Mouse (Mus musculus): ENCODE data around the gene Mrps6. TPM values are rescaled to one million over a fixed set of nuclear protein-coding genes. Genes with fewer than 3 reads are reported as not detected.
A peak's percentile ranks its signal among the peaks of the same experiment; 100 is the strongest.

Gene Mrps6
- polyA plus RNA-seq, 1 experiment from 2014 or later: 94.9 TPM

DNA sequence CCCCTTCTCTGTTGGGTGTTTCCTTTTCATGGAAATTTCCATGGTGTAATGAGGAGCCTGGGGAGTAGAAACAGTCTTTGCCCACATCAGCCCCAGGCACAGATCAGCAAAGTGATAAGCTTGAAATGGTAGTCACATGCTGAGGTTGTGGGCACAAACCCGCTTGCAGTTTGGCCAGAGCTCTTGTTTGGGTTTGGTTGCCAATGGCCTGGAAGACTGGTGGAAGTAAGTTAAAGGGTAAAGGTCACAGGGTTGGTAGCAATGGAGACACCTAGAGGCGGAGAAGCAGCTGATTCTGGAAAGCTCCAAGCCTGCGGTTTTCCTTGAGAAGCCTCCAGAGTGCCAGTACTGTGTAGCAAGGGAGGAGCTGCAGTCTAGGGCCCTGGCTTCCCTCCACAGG, 47.6 kb downstream of the Mrps6 start:
- no peaks in the 10 kb centered on the region for H3K9me3 ChIP-seq
- no peaks in the 10 kb centered on the region for H3K27me3 ChIP-seq (replicated peaks)
- 76% methylated on average over 3 of the region's 3 CpGs for WGBS
- H3K9ac ChIP-seq: no peak overlapping the region
- ATAC-seq (ENCODE audit: insufficient read depth, low FRiP score, low read depth): no peak
- no peak overlapping the region for H3K27ac ChIP-seq
- no peak overlapping the region for H3K4me3 ChIP-seq (replicated peaks)
- H3K4me1 ChIP-seq: 0 out of 2 replicates have a peak, but pooled peaks cover 6% of the 10 kb centered on the region
- H3K36me3 ChIP-seq: 0 out of 2 replicates have a peak, but pooled peaks cover 3% of the 10 kb centered on the region
- no peak overlapping the region for H3K4me2 ChIP-seq

DNA sequence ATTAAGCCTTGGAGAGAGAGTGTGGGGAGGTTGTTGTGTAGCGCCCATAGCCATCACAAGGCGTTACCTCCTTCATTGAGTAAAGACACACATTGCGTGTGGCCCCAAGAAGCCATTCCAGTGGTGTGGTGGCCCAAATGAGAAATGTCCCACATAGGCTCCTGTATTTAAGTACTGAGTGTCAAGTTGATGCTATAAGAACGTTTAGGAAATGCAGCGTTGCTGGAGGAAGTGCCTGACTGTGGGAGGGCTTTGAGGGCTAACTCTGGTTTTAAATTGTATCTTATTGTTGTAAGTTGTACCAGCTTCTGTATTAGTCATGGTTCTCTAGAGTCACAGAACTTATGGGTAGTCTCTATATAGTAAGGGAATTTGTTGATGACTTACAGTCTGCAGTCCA, 49.3 kb downstream of the Mrps6 start:
- no peaks in the 10 kb centered on the region for H3K9me3 ChIP-seq
- ATAC-seq (ENCODE audit: insufficient read depth, low FRiP score, low read depth): no peak

DNA sequence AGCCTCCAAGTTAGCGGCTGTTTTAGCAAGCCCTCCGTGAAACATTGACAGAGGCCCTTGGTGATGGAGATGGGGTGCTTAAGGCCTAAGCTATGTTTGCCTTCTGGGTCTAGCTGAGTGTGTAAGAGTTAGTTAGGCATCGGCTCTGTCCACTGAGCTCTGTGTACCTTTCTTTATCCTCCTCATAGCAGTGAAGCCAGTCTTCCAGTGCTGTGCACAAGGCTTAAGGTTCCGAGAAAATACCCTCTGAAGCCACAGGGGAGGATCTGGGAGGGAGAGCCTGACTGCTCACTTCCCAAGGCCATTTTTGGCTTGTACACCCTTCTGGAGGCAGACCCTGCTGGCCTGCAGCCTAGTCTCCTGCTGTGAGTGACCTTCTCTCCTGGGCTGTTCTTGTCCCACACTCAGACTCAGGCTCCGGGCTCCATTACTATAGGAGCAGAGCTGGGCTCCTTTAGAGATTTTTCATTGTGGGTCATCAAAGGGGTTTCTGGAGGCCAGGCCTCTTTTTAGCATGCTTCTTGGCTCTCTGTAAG, 56.7 kb downstream of the Mrps6 start:
- no peak overlapping the region for H3K4me2 ChIP-seq
- no peak overlapping the region for H3K4me3 ChIP-seq (replicated peaks)
- peaks cover 6% of the 10 kb centered on the region; the same call in 1 of the 2 replicates for H3K36me3 ChIP-seq
- H3K9me3 ChIP-seq: no peaks in the 10 kb centered on the region
- H3K4me1 ChIP-seq: no peaks in the 10 kb centered on the region
- no peak overlapping the region for H3K27ac ChIP-seq
- 69% methylated on average over 5 of the region's 5 CpGs for WGBS
- no peak overlapping the region for H3K9ac ChIP-seq
- ATAC-seq (ENCODE audit: insufficient read depth, low FRiP score, low read depth): no peak; the same call in 1 of the 2 replicates
- H3K27me3 ChIP-seq (replicated peaks): no peaks in the 10 kb centered on the region

More for the DNA sequence above, 49.3 kb downstream of the Mrps6 start:
- 0 out of 2 replicates have a peak, but pooled peaks cover under 1% of the 10 kb centered on the region for H3K36me3 ChIP-seq
- no peak overlapping the region for H3K4me3 ChIP-seq (replicated peaks)
- H3K27ac ChIP-seq: no peak overlapping the region
- H3K4me2 ChIP-seq: no peak overlapping the region
- no peaks in the 10 kb centered on the region for H3K27me3 ChIP-seq (replicated peaks)
- H3K4me1 ChIP-seq: 0 out of 2 replicates have a peak, but pooled peaks cover 6% of the 10 kb centered on the region
- 87% methylated on average over 5 of the region's 5 CpGs for WGBS
- H3K9ac ChIP-seq: no peak overlapping the region

DNA sequence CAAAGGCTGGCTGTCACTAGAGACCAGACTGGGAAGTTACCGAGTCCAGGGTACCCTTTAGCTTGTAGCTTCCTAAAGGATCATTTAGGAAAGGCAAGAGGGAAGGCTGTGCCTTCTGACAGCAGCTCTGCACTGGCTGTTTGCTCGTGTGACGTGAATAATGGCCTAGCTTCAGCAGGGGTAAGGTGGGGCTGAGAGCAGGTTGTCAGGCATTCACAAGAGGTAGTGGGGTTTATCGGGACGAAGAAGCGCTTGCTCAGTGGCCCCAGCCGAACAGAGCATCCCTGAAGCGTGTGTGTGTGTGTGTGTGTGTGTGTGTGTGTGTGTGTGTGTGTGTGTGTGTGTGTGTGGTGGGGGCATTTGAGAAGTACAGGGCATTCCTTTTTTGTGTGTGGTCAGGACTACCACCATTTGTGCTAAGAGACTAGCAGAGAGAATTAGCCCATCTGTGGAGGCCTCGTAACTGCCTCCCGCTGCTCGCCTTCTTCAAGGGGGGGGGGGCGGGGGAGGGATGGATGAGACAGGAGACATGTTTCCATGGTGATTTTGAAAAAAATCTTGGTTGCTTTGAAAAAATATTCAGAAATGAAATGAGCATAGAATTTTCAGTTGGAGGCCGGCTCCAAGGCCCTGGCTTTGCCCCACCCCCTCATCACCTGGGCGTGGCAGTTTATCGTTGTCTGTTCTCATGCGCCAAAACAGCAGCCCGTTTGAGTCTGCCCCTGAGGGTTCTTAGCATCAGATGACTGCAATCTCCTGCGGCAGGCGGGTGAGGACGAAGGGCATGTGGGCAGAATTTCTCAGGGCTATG, 57.7 kb downstream of the Mrps6 start:
- no peak overlapping the region for H3K9ac ChIP-seq
- peaks cover 6% of the 10 kb centered on the region; the same call in 1 of the 2 replicates for H3K36me3 ChIP-seq
- no peak for ATAC-seq (ENCODE audit: insufficient read depth, low FRiP score, low read depth)
- no peak overlapping the region for H3K27ac ChIP-seq
- H3K9me3 ChIP-seq: no peaks in the 10 kb centered on the region
- peak overlapping the region; percentile 16; the same call in 1 of the 2 replicates for H3K4me2 ChIP-seq
- H3K4me1 ChIP-seq: no peaks in the 10 kb centered on the region
- no peaks in the 10 kb centered on the region for H3K27me3 ChIP-seq (replicated peaks)
- H3K4me3 ChIP-seq (replicated peaks): no peak overlapping the region
- 32% methylated on average over 20 of the region's 20 CpGs for WGBS

DNA sequence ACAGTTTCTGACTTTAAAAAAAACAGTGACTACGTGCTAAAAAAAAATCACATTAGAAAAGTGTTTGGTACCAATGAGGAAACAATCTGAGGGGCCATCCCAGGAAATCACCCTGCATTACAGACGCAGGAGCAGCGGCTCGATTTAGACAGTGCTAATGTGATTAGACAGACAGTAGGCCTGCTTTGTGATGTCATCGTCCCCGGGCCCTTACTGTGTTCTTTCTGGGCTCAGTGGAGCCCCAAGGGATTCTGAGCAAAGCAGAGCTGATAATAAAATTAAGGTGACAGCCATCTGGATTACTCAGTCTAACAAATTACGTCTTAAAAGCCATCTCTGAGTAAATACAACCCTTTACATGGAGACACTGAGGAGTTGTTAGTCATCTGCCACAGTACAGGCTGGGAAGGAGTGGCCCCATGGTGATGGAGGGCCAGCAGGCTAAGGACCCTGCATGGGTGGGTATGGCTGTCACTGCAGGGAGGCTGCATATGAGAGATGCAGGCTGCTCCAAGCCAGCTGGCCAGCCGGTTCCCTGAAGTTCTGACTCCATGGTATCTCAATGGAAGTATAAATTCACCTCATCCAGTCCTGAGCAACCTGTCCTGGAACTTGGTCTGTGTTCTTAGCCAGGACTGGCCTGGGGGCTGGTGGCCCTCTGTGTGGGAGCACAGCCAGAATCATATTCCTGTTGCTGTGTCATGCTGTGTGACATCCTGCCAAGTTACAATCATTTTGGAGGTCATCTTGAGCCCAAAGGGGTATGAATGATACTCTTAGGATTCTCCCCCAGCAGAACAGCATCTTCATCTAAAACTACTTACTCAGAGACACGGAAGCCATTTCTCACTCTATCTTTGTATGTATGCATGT, 59.5 kb downstream of the Mrps6 start:
- Histone ChIP-seq H3K9ac (no peak overlapping the region), H3K4me2 (no peak overlapping the region), H3K4me1 (no peaks in the 10 kb centered on the region), H3K9me3 (no peaks in the 10 kb centered on the region), H3K27ac (no peak overlapping the region), H3K27me3 (replicated peaks) (no peaks in the 10 kb centered on the region), H3K36me3 (peaks cover 4% of the 10 kb centered on the region; the same call in 1 of the 2 replicates), H3K4me3 (replicated peaks) (no peak overlapping the region)
- ATAC-seq (ENCODE audit: insufficient read depth, low FRiP score, low read depth): no peak
- WGBS: 71% methylated on average over 9 of the region's 9 CpGs

DNA sequence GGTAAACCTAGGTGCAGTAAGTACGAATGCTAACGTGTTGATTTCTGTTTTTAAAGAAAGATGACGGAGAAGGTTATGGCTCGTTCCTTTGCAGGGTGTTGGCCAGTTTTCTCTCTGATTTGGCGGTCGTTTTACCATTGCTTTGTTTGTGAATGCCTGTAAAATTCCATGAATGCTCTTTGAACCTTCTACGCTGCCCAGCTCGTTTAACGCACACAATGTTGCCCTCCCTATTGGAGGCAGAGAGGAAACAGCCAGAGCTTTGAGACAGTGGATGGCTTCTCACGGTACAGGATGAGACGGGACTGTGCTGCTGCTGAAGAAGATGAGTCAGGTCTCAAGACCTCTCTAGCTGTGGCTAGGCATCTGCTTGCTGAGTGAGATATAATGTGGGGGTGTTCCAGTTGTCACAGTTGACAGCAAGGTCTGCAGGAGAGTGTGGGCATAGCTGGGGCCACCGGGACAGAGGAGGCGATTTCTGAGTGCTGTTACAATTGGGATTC, 61.0 kb downstream of the Mrps6 start:
- 59% methylated on average over 13 of the region's 13 CpGs for WGBS
- Histone ChIP-seq H3K4me3 (replicated peaks) (no peak overlapping the region), H3K9me3 (no peaks in the 10 kb centered on the region), H3K9ac (no peak overlapping the region), H3K27me3 (replicated peaks) (no peaks in the 10 kb centered on the region), H3K36me3 (no peaks in the 10 kb centered on the region), H3K4me2 (no peak overlapping the region), H3K4me1 (no peaks in the 10 kb centered on the region), H3K27ac (no peak overlapping the region)
- ATAC-seq (ENCODE audit: insufficient read depth, low FRiP score, low read depth): no peak

DNA sequence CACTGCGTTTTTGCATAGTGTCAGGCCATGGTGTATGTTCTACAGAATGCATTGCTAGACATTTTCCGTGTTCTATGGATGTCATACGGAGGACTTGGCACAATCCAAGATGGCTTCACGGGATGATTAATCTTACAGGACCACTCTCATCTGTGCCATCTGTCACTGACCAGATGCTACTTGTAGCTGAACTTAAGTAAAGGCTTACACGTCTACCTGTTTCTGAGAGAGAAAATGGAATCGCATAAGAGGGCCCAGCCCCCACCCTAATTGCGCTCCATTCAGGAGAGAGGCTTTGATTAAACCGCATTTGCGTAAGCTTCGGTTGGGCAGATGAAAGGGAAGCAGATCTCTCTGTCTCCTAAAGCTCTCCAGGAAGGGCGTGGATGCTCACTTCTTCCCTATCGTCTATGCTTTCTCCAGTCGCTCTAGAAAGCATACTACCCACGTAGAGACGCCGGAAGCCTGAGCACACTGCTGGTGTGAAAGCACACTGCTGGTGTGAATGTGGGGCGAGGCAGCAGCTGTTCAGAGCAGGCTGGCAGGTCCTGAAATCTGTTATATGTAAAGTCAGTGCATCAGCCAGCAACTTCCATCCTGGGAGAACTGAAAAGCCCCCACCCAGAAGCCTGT, 62.9 kb downstream of the Mrps6 start:
- Histone ChIP-seq H3K27ac (no peak overlapping the region), H3K4me3 (replicated peaks) (no peak overlapping the region), H3K27me3 (replicated peaks) (no peaks in the 10 kb centered on the region), H3K9ac (no peak overlapping the region), H3K36me3 (no peaks in the 10 kb centered on the region), H3K4me1 (no peaks in the 10 kb centered on the region), H3K9me3 (no peaks in the 10 kb centered on the region), H3K4me2 (no peak overlapping the region)
- 75% methylated on average over 17 of the region's 17 CpGs for WGBS
- ATAC-seq (ENCODE audit: insufficient read depth, low FRiP score, low read depth): no peak

DNA sequence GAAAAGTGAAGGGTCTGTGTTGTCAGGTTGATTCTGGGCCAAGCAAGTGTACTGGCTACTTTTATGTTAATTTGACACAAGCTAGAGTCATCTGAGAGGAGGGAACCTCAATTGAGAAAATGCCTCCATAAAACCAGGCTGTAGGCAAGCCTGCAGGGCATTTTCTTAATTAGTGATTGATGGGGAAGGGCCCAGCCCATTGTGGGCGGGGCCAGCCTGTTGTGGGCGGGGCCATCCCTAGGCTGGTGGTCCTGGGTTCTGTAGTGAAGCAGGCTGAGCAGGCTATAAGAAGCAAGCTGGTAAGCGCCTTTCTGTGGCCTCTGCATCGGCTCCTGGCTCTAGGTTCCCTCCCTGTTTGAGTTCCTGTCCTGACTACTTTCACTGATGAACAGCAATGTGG, 69.2 kb downstream of the Mrps6 start:
- 55% methylated on average over 4 of the region's 4 CpGs for WGBS
- H3K27ac ChIP-seq: no peak overlapping the region

DNA sequence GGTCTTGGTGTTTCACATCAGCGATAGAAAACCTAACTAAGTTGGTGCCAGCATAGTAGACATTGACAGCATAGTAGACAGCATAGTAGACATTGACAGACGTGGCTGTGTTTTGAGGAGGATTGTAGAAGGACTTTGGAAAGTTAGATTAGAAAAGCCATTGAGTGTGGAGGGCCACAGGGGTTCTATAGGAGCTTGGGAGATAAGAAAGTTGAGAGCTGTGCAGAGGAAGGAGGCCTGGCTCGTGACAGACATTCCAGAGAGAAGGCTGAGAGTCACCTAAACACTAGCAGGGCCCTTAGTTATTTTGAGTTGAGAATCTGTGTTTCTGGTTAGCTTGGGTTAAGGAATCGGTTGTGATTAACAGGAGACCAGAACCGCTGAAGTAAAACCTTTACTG, 69.6 kb downstream of the Mrps6 start:
- no peak for ATAC-seq (ENCODE audit: insufficient read depth, low FRiP score, low read depth)
- H3K4me3 ChIP-seq (replicated peaks): no peak overlapping the region
- no peak overlapping the region for H3K9ac ChIP-seq
- H3K27me3 ChIP-seq (replicated peaks): no peaks in the 10 kb centered on the region
- H3K27ac ChIP-seq: no peak overlapping the region
- 78% methylated on average over 5 of the region's 5 CpGs for WGBS
- no peak overlapping the region for H3K4me2 ChIP-seq
- H3K9me3 ChIP-seq: no peaks in the 10 kb centered on the region
- H3K36me3 ChIP-seq: no peaks in the 10 kb centered on the region
- no peaks in the 10 kb centered on the region for H3K4me1 ChIP-seq

More for the DNA sequence above, 69.2 kb downstream of the Mrps6 start:
- no peak overlapping the region for H3K9ac ChIP-seq
- no peak overlapping the region for H3K4me2 ChIP-seq
- H3K4me3 ChIP-seq (replicated peaks): no peak overlapping the region
- no peaks in the 10 kb centered on the region for H3K27me3 ChIP-seq (replicated peaks)
- no peaks in the 10 kb centered on the region for H3K9me3 ChIP-seq
- H3K36me3 ChIP-seq: no peaks in the 10 kb centered on the region
- no peaks in the 10 kb centered on the region for H3K4me1 ChIP-seq
- ATAC-seq (ENCODE audit: insufficient read depth, low FRiP score, low read depth): no peak

DNA sequence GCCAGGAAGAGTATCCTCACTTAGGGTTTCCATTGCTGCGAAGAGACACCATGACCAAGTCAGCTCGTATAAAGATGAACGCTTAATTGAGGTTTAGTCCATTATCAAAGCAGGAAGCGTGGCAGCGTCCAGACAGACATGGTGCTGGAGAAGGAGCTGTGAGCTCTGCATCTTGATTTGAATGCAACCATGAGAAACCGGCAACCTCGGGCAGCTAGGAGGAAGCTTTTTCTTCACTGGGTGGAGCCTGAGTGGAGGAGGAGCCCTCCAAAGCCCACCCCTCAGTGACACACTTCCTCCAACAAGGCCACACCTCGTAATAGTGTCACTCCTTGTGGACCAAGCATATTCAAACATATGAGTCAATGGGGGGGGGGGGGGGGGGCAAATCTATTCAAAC, 71.8 kb downstream of the Mrps6 start:
- Histone ChIP-seq H3K9me3 (no peaks in the 10 kb centered on the region), H3K4me2 (no peak overlapping the region), H3K9ac (no peak overlapping the region), H3K36me3 (no peaks in the 10 kb centered on the region), H3K27ac (no peak overlapping the region), H3K4me1 (no peaks in the 10 kb centered on the region), H3K4me3 (replicated peaks) (no peak overlapping the region), H3K27me3 (replicated peaks) (no peaks in the 10 kb centered on the region)
- WGBS: 87% methylated on average over 8 of the region's 8 CpGs
- no peak for ATAC-seq (ENCODE audit: insufficient read depth, low FRiP score, low read depth)

DNA sequence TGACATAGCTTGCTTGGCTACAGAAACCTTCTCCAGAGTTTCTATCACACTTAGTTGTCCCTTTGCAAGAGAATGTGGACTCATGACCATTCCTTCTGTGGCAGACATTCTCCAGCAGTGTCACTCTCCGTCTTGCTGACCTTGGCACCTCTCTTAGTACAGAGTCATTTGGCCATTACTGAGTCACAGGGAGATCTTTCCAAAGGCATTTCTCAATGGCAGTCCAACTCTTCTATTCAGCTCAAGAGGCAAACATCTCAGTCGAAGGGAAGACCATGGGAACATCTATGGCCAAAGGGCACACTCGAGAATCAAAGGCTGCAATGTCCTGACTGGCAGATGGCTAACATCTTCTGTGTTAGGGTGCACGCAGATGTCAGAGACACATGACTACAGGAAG, 74.4 kb downstream of the Mrps6 start:
- no peak for ATAC-seq (ENCODE audit: insufficient read depth, low FRiP score, low read depth)
- H3K4me1 ChIP-seq: no peaks in the 10 kb centered on the region
- H3K27ac ChIP-seq: no peak overlapping the region
- 82% methylated on average over 4 of the region's 4 CpGs for WGBS
- no peaks in the 10 kb centered on the region for H3K9me3 ChIP-seq
- no peaks in the 10 kb centered on the region for H3K27me3 ChIP-seq (replicated peaks)
- no peak overlapping the region for H3K4me3 ChIP-seq (replicated peaks)
- H3K9ac ChIP-seq: no peak overlapping the region
- H3K4me2 ChIP-seq: no peak overlapping the region
- H3K36me3 ChIP-seq: no peaks in the 10 kb centered on the region
